Mouse (Mus musculus): Measurements from ENCODE around the gene Ptpru.
A peak's percentile ranks its signal among the peaks of the same experiment; 100 is the strongest.

Ptpru gene

DNA sequence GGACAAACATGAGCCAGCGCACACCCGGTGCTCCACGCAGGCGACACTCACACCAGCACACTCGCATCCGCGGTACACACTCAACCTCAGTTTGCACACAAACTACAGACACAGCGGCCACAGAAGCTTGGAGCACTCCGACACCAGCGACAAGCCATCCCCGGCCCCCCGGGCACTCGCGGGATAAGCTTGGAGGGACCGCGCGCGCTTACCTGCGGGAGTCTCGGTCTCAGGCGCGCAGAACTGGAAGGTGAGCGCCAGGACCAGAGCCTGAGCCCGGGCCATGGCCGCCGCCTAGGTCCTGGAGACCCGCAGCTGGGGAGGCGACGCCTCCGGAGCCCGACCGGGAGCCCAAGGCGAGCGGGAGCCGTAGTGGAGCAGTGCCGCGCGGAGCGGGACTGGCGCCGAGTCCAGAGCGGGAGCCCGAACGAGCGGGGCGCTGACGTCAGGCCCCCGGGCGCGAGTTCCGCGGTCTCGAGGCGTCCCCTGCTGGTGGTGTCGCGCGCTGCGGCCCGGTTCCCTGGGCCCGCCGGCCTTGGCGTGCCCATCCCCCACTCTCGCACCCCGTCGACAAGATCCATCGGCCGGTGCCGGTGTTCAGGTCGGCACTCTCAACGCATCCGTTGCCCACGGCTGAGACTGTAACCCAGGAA is at the start of gene Ptpru:
TSS of gene Ptpru (minus strand) at position 417 of the 653 bp plus-strand sequence.
- peak; percentile 32 to 89 for DNase-seq (ENCODE audit: low spot score in 2 of 2)

DNA sequence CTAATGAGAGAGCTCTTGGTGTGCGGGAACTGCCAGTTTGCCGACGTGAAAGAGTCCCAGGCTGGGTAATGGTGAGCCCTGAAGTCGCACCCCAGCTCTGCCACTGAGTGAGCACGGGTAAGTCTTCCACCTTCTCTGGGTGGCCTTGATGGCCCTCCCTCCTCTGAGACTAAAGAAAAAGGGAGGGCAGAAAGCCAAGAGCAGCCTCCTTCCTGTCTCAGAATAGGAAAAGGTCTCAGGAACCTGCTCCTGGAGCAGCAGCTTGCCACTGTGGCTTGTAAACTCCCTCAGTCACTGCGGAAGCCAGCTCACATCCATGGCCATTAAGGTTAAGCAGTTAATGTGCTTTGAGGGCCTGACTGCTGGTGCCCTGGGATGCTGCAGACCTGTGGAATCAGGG is 47.3 kb upstream of the Ptpru start:
- DNase-seq (ENCODE audit: low spot score in 2 of 2): no peak

DNA sequence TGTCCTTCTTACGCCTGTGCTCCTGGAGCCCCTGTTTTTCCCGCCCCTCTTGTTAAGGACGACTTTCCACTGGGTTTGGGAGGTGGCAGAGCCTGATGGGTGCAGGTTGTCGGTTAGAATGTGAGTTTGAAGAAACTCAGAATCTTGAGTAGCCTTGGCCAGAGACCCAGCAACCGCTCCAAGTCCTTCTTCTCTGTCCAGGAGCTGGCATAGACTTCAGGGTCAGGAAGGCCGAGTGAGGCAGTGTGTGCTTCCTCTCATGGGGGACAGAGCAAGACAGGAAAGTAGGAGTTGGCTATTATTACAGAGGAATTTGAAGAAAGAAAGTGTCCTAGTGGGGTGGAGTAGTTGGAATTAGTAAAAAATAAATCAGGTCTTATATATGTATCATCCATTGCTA is 45.5 kb upstream of the Ptpru start:
- DNase-seq (ENCODE audit: low spot score in 2 of 2): no peak

DNA sequence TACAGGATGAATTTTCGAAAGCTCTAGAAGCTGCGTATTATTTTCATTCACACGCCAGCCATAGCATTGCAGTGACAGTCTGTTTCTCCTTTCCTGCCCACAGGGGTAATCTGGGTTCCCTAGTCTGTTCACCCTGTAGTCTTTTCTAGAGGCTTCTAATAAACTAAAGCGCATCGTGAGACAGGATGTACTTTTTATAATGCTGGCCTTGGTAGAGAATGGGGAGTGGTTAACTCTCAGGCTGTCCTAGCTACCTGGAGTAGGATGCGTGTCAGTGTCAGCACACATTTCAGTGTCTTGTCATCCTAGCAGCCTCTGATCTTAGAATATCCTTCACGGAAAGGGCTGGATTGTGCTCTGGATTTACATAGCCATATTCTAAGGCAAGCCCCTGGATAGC is 43.2 kb upstream of the Ptpru start:
- no peak for DNase-seq (ENCODE audit: low spot score in 2 of 2)

DNA sequence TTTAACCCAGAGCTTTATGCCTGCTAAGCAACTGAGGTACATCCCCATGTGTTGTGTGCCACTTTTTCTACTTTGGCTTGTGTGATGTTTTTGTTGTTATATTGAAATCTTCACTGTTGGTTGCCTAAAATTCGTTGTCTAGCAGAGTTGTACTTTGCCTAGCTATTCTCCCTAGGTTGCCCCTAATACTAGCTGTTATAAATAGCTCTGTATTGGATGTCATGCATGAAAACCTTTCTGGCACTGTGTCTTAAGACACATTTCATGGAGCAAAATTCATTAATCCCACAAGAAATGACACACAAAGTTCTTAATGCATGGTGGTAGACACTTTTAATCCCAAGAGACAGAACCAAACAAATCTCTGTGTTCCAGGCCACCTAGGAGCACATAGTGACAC is 41.6 kb upstream of the Ptpru start:
- DNase-seq (ENCODE audit: low spot score in 2 of 2): no peak

DNA sequence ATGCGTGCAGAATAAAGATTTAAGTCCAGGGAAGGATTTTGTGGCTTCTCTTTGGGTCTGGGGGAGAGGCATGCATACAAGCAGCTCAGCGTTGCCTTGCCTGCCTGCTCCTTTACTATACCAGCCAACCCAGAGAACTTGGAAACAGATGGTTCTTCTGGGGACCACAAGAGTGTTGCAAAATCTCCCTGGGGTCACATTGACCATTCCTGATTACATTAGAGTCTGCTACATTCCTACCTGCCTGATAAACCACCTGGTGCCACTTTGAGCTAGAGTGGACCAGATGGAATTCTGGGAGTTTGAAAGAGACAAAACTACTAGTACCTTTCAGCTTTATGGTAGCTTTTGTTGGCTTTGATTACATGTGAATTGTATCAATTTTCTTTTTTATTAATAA is 38.7 kb upstream of the Ptpru start:
- no peak for DNase-seq (ENCODE audit: low spot score in 2 of 2)

DNA sequence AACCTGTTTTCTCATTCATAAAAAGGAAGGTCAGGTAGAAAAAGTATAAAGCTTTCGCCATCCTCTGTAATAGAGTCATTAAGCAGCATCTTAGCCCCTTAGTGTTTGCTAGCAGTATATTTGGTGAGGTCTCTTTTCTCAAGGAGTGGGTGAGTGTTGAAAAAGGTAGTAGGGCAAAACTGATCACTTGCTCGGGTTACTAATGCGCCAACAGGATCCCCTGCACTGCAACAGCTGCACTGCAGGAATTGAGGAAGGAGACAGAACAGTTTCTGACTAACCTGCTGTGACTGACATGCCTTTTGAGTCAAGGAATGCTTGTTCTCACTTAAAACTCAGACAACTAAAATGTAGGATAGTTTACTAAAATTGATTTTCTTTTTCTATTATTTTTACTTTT is 37.2 kb upstream of the Ptpru start:
- DNase-seq (ENCODE audit: low spot score in 2 of 2): no peak

DNA sequence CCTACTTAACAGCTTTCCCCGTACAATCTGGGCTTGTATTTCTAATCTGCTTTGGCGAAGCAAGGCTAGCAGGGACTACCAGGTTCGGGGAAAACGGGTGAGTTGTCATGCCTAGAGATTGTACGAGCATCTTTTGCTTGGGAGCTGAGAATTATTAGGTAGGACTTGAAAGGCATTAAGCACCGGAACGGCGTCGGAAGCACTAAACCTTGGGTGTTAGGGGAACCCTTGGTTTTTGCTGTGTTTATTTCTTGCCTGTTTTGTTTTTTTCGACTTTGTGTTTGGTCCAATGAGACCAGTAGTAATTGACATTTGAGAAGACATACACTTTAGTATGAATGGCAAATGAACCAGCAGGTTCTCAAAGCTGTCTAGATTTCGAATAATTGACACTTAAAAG is 36.5 kb upstream of the Ptpru start:
- no peak for DNase-seq (ENCODE audit: low spot score in 2 of 2)

DNA sequence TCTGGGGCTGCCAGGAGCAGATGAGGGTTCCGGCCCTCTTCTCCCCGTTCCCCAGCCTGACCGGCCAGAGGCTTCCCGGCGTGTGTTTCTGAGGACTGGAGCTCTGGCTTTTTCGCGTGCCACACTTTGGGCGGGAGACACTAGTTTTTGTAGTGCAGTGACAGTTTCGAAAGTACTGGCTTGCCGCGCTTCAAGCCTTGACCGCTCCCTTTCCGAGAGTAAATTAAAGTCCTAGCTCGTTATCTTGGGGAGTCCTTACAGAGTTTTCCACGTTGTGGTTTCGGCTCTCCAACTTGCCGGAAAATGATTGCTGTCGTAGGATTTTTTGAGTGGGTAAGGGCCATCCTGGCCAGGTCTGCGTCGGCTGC is 36.1 kb upstream of the Ptpru start:
- no peak for DNase-seq (ENCODE audit: low spot score in 2 of 2)

DNA sequence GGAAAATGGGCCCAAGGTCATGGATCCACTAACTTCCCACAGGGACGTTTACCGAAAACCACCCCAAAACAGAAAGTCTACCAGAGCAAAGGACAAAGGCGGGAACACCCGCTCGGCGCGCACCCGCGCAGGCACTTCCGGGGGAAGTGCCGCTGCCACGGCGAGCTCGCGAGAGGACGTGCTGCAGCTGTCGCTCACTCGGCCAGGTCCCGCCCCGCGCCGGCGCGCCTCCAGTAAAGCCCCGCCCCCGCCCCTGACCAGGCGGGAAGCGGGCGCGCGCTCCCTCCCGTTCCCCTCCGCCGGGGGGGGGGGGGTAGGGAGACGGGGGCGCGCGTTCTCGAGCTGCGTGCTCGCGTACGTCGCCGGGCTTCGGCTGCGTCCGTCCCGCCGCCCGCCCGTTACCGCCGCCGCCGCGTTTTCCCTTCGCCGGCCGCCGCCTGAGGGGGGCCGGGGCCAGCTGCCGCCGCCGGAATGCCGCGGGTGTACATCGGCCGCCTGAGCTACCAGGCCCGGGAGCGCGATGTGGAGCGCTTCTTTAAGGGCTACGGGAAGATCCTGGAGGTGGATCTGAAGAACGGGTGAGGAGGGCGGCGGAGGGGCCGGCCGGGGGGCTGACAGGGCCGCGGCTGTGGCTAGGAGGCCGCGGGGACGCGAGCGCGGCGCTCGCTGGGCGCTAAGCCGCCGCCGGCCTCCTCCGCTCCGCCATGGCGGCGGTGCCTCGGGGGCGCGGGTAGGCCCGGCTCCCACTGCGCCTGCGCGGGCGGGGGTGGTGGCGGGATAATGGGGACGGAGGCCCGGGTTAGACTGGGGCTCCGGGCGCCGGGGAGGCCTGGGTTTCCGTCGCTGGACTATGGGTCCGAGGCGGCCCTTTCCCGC is 35.4 kb upstream of the Ptpru start, which contains the start of gene Srsf4:
TSS of gene Srsf4 (plus strand) at position 325 of the 876 bp plus-strand sequence.
- peak; percentile 79 to 87 for DNase-seq (ENCODE audit: low spot score in 2 of 2)

DNA sequence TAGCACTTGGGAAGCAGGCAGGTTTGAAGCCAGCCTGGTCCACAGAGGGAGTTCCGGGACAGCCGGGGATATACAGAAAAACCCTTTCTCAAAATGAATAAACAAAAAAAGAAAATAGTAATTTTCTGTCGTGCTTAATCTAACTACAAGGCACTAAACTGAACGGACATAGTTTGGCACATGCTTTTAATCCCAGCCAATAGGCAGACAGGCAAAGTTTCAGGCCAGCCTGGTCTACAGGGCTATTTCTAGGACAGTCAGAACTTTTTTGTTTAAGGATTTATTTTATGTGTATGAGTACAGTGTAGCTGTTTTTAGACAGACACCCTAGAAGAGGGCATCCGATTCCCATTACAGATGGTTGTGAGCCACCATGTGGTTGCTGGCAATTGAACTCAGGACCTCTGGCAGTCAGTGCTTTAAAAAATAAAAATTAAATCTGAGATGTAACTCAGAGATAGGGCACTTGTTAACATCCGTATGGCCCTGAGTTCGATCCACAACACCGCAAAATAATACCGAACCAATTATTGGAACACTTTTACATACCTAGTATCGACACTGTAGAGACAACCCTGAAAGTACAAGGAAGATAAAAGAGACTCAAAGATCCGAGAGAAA is 34.7 kb upstream of the Ptpru start:
- DNase-seq (ENCODE audit: low spot score in 2 of 2): no peak

DNA sequence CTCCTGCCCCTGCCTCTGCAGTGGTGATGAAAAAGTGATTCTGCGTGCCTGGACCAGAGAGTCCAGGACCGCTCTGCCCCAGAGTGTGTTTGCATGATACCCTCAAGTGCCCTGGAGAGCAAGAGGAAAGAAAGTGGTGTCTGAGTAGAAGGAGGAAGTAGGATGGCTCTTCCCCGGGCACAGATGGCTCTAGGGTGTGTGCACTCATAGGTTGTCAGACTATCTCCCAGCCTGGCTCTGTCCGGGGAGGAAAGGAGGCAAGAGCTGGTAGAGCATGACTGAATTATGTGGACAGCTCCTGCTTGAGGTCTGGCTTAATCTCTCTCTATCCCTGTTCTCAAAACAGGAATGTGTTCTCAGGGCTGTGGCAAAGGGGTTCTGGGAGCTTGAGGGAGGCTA is 23.3 kb upstream of the Ptpru start:
- DNase-seq (ENCODE audit: low spot score in 2 of 2): no peak

DNA sequence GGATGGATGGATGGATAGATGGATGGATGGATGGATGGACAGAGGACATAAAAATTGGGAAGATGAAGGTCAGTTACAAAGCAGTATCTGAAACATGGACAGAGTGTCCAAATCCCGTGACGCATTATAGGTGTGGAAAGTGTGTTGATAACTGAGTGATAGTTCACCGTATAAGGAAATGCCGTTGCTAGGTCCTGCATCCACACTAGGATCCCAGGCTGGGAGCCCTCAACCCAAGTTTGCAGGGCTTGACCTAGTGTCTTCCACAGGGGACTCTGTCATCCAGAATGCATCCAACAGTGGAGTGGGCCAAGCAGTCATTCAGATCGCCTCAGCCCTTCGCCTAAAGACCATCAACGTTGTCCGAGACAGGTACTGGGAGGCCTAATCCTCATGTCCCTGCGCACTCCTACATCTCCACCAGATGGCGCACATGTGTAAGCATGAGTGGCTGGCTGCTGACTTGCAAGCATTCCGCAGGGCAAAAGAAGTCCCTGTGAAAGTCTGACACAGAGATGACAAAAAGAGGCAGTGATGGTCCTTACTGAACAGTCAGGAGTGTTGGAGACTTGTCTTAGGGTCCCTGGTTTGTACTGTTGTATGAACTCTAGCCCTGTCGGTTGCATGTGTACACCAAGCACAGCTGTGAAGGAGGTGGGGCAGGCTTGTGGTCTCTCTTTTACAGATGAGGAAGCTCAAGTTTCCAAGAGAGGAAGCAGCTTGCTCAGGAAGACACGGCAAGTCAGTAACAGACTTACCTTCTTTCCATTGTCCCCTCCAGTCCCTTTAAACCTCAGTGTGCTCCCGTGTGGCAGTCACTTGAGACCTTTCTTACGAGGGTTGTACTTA is 22.6 kb upstream of the Ptpru start:
- peak in 1 of 2 experiments; percentile 87 for DNase-seq (ENCODE audit: low spot score in 2 of 2)

DNA sequence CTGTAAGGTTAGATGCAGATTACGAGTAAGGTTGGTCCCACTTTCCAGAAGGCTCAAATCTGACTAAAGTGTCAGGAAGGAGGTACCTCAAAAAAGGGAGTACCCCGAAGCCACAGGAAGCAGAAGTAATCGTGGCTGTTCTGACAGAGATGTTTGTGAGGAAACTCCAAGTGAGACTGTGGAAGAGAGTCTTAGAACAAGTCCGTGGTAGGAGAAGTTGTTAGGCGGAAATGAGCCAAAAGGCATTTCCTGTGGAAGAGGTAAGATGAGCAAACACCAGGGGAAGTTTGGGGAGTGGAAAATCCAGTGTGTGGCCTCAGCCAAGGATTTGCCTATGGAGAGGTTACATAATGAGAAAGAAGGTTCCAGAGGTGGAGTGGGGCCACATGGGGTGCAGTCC is 16.9 kb upstream of the Ptpru start:
- DNase-seq (ENCODE audit: low spot score in 2 of 2): no peak

DNA sequence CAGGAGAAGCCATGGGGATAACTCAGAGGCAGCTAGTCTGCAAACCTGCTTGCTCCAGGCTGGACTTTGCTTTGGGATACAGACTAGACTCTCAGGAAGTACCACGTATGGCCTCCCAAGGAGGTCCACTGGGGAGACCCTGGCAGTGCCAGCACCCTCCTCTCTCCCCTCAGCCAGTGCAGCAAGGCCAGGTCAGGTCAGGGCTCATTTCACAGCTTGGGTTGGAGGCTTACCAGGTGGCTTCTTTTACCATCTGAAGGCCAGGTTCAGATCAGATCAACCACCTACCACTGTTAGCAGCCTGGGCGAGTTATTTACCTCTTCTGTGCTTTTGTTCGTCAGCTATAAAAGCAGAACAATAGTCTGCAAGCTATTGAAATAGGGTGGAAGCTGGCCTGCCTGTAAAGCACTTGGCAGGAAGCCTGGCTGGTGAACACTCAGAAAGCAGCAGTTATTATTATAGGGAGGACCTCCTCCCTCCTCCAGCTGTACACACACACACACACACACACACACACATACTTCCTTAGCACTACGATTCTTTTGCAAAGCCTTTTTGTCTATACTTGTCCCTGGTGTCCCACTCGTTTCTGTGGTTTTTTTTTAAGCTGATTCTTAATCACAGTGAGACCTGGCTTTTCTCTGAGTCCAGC is 12.0 kb upstream of the Ptpru start:
- peak in 1 of 2 experiments; percentile 61 for DNase-seq (ENCODE audit: low spot score in 2 of 2)

DNA sequence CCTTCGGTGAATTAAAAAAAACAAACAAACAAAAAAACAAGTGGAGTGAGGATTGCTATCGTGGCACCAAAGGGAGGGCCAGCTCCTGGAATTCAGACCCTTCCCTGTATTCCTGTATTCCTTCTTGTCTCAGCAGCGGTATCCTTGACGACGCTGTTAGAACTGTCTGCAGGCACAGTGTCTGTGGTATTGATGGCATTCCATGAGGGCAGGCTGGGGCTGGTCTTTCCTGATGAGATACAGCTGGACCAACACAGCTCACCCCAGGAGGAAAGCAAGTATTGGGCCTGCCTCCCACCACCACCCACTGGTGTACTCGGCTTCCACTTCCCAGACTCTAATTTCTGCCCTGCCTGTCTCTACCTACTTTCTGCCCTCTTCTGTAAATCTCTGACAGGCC is 10.0 kb upstream of the Ptpru start:
- DNase-seq (ENCODE audit: low spot score in 2 of 2): no peak

DNA sequence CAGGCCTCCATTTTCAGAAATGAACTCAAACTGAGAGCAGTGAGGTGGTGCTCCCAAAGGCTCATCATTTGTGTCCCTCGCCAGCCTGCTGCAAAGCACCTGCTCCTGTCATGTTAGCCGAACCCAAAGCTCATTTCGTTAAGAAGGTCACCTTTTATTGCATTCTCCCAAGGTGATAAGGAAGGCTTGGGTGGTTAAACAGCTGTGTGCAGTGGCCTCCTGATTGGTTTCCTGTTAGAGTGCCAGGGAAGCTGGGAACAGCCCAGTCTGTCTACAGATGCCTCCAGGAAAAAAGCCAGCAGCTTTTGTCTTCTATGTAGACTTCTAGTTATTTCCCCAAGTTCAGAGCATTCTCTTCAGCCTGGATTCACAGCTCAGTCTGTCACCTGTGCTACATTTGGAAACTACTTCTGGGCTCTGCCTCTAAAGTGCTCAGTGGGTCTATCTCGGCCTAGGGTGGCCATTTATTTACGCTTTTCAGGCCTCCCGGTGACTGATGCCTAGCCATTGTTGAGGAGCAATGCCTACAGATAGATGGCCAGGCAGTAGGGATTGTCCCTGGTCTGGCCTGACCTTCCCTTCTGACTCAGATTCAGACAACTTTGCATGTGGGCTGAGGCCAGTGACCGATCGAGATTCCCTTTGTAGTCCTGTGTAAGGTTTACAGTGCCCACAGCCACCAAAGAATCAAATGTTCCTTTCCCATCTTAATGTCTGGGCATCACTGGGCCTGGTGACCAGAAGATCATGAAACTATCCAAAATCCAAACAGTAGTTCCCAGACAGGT is 8.1 kb upstream of the Ptpru start:
- DNase-seq (ENCODE audit: low spot score in 2 of 2): no peak

DNA sequence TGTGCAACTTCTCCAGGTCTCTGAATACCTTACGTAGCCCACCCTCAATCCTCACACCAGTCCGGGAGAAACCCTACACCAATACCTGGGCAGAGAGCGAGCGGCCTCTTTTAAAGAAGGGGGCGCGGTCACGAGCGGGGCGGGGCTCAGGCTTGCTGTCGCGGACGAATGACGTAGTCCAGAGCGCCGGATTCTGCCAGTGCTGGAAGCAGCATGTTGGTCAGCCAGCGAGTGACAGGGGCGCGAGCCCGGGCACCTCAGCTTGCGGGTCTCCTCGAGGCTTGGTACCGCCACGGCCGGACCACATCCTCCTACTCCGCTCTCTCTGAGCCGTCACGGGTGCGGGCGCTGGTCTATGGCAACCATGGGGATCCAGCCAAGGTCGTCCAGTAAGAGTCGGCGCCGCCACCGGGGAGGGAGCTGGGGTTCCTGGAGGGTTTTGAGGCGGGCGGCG is 5.2 kb upstream of the Ptpru start, which contains the start of gene Mecr:
TSS of gene Mecr (plus strand) at position 181 of the 454 bp plus-strand sequence.
- peak; percentile 74 to 94 for DNase-seq (ENCODE audit: low spot score in 2 of 2)

DNA sequence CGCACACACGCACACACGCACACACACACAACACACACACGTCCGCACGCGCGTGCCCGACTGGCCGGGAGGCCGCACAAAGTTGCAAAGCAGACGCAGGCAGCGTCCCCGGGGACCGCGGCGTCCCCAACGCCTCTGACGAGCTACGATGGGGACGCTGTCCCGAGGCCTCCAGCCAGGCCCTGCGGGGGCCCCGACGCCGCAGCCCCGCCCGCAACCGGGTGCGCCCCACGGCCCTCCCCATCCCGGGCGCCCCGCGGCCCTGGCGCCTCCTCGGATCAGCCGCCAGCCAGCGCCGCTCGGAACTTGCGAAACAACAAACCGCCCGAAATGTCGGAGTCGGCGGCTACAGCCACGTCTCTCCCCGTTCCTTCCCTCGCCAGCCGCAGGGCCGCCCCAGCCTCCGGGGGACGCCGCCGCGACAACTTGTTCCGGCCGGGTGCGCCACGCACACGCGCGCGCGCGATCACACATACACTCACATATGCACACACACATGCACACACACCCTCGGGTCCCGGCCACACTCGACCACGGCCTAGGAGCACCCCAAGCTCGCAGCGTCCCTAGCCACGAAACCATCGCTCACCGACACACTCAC is 1.1 kb downstream of the Ptpru start:
- no peak for DNase-seq (ENCODE audit: low spot score in 2 of 2)

DNA sequence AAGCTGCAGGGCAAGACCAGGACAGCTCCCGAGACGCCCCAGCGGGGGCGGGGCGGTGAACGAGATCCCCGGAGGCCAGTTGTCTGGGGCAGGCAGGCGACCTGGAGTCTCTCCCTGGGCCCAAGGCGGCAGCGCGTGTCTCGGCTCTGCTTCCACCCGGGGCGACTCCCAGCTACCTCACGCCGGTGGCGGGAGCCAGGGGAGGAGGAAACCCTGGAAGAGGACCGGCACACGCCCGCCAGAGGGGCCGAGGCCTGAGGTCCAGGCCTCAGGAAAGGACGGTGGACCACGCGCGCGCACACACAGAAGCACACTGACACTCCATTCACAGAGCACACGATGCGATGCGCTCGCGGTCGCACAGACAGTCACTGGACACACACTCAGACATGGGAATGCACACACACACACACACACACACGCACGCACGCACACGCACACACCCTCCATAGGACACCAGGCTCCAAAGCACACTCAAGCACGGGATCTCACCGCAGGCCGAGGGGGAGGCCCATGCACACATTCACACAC is 1.7 kb downstream of the Ptpru start:
- DNase-seq (ENCODE audit: low spot score in 2 of 2): no peak
